Mouse (Mus musculus) cerebellum, adult 8-10 months (tissue): ENCODE measurements around the gene Sorbs1.

Source experiments
- DNase-seq: peaks from one replicate; pipeline ENCODE4 v3.0.0; 2022

Gene Sorbs1

GRCm38 (mm10) chr19:40297078-40297797, 216.3 kb downstream of the Sorbs1 start:
- DNase-seq: no peak

DNA sequence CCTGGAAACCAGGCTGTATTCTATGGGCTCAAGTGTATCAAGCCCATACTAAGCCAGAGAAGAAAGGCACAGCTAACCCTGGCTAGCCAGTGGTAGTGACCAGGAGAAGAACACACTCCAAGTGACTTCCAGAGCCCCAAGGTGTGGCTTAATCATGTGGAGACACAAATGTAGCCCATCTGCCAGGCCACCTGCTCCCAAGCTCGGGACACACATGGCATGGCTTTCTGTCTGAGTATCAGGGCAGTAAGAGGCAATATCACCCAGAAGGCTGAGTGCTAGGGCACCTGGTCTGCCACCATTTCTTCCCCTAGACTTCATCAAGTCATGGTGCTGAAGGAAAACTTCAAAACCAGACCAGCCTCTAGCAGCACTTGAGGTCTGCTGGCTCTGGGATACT, 219.3 kb downstream of the Sorbs1 start:
- DNase-seq: peak; percentile 29

GRCm38 (mm10) chr19:40293791-40294190, 219.8 kb downstream of the Sorbs1 start:
- no peak for DNase-seq

GRCm38 (mm10) chr19:40290099-40290724, 223.4 kb downstream of the Sorbs1 start:
- no peak for DNase-seq

DNA sequence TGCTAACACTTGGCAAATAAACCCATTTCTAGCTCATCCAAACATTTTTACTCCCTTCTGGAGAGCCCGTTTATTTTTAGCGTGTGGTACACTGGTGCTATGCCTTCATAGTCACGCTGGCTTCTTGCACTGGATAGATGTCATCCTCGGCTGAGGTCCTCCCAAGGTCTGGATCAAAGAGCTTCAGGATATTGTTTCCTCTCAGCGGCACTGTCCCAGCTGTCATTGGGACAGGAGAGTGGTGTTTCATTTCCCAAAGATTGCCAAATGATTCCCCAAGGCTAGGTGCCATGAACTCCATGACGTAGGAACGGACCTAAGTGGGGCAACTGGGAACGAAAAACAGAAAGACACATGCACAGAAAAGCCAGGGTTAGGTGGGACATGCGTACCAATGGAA, 225.2 kb downstream of the Sorbs1 start:
- no peak for DNase-seq

DNA sequence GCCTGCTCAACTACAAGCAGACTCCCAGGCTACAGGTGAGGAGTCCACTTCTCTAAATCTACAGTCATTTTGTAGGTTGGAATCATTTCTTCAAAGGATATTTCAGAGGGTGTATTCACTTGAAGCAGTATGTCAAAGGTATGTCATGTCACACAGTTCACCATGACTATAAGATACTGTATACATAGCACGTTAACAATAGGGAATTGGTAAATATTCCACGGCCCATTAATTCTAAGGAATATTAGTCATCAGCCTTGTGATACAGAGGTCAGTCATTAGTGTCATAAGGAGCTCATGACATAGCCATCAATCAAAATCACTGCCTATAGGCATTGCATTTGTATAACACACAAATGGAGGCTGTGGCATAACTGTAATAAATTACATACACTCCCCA, 228.9 kb downstream of the Sorbs1 start:
- DNase-seq: no peak

GRCm38 (mm10) chr19:40283415-40283814, 230.2 kb downstream of the Sorbs1 start:
- DNase-seq: no peak

DNA sequence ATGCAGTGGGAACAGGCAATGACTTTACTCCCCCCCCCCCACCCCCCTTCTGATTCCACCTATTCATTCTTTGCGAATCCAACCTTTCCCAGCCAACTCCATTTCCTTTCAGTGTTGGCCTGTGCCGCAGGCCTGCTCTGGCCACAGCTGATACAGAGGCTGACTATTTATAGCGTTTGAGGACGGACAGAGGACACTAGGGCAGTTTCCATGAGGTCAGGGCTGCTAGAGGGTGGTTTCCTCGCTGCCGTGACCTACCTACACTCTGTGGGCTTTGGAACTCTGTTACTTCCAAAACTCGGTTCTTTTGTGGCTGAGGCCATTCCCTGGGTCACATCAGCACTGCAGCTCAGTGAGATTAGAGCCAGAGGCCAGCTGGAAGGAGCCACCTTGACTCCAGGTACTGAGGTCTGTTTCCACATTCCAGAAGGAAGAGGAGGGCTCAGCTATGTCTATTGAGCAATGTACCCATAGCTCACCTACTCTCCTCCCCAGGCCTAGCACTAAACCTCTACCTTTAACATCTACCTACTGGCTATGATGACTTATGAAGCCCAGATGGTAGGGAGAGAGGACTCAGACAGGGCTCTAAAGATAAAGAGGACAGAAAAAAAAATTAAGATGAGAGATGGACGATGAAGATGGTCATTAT, 235.1 kb downstream of the Sorbs1 start:
- no peak for DNase-seq

DNA sequence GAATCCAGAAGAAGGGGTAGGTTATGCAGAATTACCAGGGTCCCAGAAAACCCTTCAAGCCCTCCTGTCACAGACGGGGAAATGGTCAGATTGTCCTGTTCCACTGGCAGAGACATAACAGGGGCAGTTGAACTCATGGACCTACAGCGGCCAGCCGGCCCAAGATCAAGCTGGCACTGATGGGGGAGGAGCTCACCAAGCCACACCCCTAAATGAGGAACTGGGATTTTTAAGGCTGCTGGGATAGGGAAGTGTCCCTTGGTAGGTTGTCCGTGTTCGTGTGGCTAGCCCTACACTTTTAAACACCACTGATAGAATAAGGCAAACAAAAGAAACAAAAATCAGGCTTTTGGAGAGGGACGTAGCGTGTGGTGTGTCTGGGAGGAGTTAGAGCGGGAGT, 236.1 kb downstream of the Sorbs1 start:
- DNase-seq: no peak

DNA sequence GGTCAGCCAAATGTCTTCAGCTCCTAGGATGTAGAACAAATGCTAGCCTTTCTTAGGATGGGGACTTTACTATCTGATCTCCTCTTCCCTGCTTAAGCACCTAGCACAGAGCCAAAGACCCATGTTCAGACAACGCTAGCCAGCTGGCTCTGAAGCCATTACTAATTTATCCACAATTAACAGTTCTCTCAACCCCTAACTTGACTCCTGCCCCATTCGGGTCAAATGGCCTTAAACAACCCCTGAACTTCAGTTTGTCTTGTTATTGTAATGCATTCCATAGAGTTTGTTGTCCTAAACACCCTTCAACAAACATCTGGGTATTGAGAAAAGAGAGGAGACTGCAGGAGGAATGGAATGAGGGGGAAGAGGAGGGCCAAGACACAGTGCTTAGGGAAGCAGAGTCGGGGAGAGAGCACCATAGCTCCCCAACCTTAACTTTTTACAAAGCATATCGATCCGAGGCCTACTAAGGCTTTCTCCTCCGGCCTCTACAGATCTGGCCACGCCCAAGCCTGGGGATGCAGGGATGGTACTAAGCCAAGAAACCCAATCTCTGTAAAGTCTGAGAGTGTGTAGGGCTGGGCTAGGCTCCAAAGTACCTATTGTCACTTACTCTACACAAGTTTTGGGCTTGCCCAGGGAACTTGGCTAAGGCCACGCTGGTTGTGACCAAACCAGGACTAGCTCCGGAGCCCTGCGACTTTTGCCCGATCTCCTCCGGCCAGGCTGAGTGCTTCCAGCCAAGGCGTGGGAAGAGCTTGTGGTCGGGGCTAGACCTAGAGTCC, 238.0 kb downstream of the Sorbs1 start:
- DNase-seq: no peak

DNA sequence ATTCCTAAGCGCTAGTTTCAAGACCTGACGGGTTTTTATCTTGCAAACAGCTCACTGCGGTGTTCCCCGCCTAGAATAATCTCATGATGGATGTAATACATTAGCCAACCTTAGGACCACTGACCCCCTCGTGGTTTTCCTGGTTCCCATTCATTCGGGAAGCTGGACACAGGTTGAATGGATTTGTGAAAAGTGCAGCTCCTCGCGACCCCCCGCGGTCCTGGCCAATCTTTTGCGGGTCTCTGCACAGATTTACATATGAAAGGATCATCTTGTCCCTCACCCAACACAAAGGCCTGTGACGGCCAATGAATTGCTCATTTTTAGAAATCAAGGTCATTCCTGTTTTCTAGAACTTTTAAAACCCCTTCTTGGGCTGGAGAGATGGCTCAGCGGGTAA, 240.9 kb downstream of the Sorbs1 start:
- no peak for DNase-seq

DNA sequence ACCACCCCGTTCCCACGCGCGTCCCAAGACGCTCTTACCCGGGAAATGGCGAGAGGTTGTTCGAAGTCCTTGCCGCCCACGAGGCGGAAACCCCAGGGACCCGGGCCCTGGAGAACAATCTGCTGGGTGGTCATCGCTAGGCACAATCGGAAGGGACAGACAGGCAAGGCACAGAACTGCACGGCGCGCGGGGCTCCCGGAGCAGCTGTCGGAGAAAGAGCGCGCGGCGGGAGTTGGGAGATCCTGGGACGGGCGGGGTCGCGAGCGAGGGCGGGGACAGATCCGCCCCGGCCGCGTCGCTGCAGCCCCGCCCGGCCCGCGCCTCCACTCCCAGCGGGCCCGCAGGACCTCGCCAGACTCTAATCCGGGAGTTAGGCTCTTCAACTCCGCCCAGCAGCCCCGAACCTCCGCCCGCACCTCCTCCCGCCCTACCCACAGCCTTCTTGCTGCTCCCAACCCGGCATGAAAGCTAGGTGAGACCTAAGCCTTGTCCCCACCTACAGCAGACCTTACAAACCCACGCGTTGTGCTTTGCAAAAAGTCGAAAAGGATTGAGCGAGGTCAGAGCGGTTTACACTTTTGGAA, 242.2 kb downstream of the Sorbs1 start, which contains the start of gene Pdlim1:
Gene Pdlim1 (minus strand): TSS at position 535 of the 585 bp plus-strand sequence.
- DNase-seq: no peak

- no peak for DNase-seq
Measured at GRCm38 (mm10) chr19:40270351-40271307, 242.9 kb downstream of the Sorbs1 start.

DNA sequence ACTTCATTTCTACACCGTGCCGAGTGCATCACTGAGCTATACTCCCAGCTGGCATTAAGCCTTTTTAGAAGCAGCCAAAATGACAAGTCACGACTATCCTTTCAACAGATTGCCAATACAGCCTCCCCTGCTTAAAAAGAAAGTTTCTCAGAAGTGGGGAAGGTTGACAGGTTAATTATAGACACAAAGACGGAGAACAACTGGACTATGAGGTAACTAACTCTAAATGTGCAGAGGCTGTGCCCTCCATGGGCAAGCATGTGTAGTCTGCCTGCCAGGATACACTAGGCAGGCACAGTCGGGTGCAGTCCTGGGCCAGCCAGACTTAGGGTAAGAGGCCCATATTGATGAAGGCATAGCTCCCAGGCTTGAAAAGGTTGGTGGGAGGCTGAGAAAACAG, 244.1 kb downstream of the Sorbs1 start:
- DNase-seq: no peak

DNA sequence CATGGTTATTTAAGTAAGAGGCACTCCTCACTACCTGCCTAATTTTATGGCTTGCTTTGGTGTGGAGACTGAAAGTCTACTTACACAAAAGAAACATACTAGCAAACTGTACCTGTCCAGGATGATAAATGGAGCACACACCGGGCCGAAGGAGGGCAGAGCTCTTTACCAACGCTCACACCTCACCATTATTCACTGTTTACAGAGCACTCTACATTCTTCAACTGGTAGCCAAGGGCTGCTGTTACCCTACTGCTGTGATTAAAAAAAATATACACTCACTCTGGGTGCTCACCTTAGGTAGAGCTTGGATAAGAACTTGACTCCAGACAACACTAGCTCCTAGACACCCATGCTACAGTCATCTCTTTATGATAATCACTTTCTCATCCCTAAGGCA, 245.1 kb downstream of the Sorbs1 start:
- no peak for DNase-seq

- no peak for DNase-seq
Measured at GRCm38 (mm10) chr19:40267380-40267779, 246.2 kb downstream of the Sorbs1 start.

DNA sequence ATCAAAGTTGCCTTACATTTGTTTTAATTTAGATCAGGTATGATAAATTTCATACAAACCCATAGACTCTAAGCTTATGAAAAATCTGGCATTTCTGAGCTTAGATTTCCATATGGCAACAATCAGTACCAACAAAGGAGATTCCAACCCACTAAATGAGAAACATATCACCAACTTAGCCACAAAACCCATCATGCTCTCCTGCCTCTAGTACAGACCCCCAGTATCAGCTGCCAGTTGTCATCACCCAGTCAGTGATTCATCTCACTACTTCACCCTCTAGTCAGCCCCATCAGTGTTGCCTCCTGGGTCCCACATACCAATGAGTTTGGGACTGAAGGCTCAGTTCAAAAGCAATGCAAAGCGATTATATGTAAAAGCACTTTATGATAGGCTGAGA, 254.1 kb downstream of the Sorbs1 start:
- DNase-seq: no peak

DNA sequence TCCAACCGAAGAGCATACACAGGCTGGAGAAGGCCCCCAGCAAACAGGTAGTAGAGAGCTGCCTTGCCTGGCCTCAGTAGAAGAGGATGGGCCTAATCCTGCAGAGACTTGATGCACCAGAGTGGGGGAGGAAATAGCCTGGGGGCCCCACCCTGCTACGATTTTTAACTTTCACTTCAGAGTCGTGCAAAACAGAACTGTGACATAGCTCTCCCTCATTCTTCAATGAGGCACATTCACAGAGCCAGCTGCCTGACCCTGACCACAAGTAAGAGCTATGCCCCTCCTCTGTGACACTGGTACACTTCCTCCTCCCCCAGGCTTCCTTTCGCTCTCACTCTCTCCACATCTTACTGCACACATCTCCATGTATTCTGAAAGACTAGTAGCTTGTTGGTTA, 256.2 kb downstream of the Sorbs1 start:
- no peak for DNase-seq

- DNase-seq: no peak
Measured at GRCm38 (mm10) chr19:40256376-40257050, 257.1 kb downstream of the Sorbs1 start.

DNA sequence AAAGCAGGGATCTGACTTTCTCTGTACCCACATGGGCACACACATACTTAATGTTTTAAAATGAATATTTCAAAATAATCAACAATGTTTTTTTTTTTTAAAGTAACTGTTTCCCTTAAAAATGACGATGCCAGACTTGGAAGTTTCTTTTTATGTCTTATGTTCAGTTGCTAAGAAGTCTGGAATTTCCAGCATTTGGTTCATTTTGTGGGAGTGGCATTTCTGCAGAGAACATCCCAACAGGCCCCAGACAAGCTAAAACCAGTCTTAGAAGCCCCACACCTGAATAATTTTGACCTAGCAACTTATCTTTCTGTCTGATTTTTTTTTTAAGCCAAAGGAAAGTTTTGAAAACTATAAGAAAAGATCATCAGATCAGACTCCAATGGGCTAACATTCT, 258.0 kb downstream of the Sorbs1 start:
- DNase-seq: no peak

GRCm38 (mm10) chr19:40254741-40255140, 258.8 kb downstream of the Sorbs1 start:
- no peak for DNase-seq
